Mouse (Mus musculus): ENCODE data around the gene Cables2. TPM values are rescaled to one million over a fixed set of nuclear protein-coding genes. Genes with fewer than 3 reads are reported as not detected.

The Cables2 gene
- polyA plus RNA-seq (2012; ENCODE audit: low replicate concordance): 40.6 and 154 TPM in 2 replicates

DNA sequence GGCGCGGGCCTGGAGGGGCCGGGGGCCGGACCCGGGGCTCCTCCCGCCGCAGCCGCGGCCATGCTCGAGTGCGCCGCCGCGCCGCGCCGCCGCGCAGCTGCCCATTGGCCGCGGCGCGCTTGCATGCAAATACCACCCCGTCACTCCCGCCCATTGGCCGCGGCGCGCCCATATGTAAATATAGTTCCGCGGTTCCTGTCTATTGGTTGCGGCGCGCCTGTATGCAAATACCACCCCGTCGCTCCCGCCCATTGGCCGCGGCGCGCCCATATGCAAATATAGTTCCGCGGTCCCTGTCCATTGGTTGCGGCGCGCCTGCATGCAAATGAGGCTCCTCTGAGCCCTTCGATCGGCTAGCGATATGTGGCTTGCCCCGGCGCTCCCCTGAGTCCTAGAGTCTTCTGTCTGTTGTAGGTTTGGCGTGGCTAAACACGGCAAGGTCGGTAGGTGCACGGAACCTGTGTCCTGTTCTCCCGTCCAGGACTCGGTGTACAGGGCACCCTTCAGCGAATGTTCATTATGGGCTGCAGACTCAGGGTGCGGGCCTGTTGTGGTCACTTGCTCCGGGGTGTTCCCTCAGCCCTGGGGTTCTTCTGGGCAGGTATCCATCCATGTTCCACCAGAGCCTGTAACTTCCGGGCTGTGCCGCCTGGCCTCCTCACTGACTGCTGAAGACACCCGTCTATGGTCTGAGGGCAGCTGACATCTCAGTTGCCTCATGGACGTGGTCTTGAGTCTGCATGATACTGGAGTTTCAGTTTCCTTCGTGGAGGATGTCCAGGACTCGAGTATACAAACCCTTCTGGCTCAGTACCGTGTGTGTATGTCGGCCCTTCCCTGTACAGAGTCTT lies at the start of gene Cables2:
Cables2 (minus strand) TSS at position 103 of the 851 bp plus-strand sequence.

DNA sequence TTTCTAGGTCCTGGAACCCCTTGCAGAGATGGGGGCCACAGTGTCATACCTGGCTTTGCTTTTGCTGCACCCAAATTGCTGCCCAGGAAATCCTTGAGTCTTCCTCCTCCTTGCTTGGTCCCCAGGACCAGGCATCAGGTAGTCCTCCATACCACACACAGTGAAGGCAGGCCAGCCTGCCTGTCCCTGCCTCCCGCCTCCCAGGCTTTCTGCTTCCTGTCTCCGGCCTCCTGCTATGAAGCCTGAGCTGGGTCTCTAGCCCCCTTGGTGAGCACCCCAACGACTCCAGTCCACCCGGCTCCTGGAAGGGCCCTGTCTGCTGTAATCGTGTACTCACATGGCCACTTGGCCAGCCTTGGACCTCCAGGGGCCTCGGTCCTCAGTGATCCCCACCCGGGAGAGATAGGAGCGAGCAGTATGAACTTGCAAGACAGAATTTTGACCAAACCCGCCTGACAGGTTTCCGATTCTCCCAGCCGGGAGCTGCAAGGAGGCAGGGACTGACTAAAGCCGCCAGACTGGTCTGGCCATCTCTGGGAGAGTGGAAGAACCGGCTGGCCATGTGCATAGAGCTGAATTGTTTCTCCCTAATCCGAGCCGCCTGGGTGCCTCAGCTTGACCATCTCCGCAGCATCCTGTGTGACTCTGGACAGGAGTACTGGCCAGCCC lies 16.3 kb upstream of the Cables2 start, which contains the start of gene Rbbp8nl:
Rbbp8nl (minus strand) TSS at position 440 of the 669 bp plus-strand sequence.

DNA sequence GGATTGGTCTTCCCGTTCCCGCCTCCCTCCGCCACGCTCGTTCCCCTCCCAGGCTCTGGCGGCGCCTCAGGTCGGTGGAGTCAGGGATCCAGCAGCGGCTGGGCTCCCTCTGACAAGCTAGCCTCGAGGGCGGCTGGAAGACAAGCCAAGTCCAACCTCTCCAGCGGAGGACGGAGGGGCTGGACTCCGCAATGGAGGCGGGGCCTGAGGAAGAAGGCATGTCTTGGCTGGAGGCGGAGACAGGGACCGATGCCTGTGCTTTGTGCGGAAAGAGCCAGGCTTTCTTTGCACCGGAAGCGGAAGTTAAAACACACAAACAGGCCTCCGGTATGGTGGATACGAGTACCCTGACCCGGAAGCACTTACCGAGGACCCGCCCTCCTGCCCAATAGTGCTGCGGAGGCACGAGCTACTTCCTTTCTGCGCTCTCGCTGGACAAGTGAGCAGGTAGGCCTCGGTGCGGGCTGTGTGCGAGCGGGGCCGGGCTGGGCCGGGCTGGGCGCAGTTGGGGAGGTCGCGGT lies 16.2 kb downstream of the Cables2 start, which contains the start of gene Rps21:
Rps21 (plus strand) TSS at position 377 of the 521 bp plus-strand sequence.

DNA sequence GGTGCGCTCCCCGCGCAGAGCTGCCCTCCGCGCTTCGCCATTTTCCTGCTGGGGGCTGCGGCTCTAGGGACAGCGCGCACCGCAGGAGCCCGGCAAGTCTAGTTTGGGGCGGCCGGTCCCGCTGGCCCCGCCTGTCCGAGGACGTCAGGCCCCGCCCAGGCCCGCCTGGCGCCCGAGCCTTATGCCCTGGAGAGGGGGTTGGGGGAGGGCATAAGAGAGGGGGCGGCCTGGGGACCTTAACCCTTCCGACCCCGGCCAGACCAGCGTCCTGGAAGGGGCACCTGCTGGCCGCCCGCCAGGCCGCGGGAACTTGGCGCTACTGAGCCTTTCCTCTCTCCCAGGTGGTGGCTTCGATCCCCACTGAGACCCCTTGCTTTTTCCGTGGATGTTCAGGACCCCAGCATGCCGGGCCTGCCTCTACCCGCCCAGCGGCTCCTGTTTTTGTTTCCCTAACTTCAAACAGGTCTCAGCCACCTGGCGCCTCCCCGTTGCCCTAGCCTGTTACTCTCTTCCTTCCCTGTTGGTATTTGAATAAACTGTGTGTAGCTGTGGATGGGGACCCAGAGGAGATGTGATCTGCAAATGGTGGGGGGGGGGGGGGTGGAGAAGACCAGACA lies 47.4 kb downstream of the Cables2 start, which contains the start of gene Lama5:
Lama5 (minus strand) TSS at position 98 of the 617 bp plus-strand sequence.

Other genes with a start within 250 kb of the Cables2 start
- 24.4 and 59.4 TPM in 2 replicates for gene Lsm14b, start 248.5 kb downstream of the Cables2 start, polyA plus RNA-seq (2012; ENCODE audit: low replicate concordance)
- 30.8 and 69.6 TPM in 2 replicates for gene Psma7, start 231.1 kb downstream of the Cables2 start, polyA plus RNA-seq (2012; ENCODE audit: low replicate concordance)
- gene Ss18l1, start 231.0 kb downstream of the Cables2 start, polyA plus RNA-seq (2012; ENCODE audit: low replicate concordance): 3.4 and 6.6 TPM in 2 replicates
- gene Mtg2, start 202.9 kb downstream of the Cables2 start, polyA plus RNA-seq (2012; ENCODE audit: low replicate concordance): 15.4 and 21.1 TPM in 2 replicates
- gene Hrh3, start 169.0 kb downstream of the Cables2 start, polyA plus RNA-seq (2012; ENCODE audit: low replicate concordance): not detected in 2 replicates
- gene Osbpl2, start 154.2 kb downstream of the Cables2 start, polyA plus RNA-seq (2012; ENCODE audit: low replicate concordance): 9.0 and 31.2 TPM in 2 replicates
- 232 and 554 TPM in 2 replicates for gene Adrm1, start 102.0 kb downstream of the Cables2 start, polyA plus RNA-seq (2012; ENCODE audit: low replicate concordance)
- gene Lama5, start 47.6 kb downstream of the Cables2 start, polyA plus RNA-seq (2012; ENCODE audit: low replicate concordance): 0.27 and 0.86 TPM in 2 replicates
- 88.1 and 1,805 TPM in 2 replicates for gene Rps21, start 16.1 kb downstream of the Cables2 start, polyA plus RNA-seq (2012; ENCODE audit: low replicate concordance)
- gene Rbbp8nl, start 16.4 kb upstream of the Cables2 start, polyA plus RNA-seq (2012; ENCODE audit: low replicate concordance): not detected in 2 replicates
- gene Gata5, start 61.2 kb upstream of the Cables2 start, polyA plus RNA-seq (2012; ENCODE audit: low replicate concordance): not detected in 2 replicates
- gene Slco4a1, start 182.7 kb upstream of the Cables2 start, polyA plus RNA-seq (2012; ENCODE audit: low replicate concordance): 3.3 and 7.8 TPM in 2 replicates
- gene Ntsr1, start 226.5 kb upstream of the Cables2 start, polyA plus RNA-seq (2012; ENCODE audit: low replicate concordance): not detected in 2 replicates

Data from hematopoietic multipotent progenitor cell, adult 10-12 weeks (in vitro differentiated cells).